Mouse (Mus musculus): ENCODE data around the gene Cox6b2.

- no peak for TF ChIP-seq CTCF (IDR thresholded peaks at IDR 0.05; ENCODE audit: borderline replicate concordance, insufficient read depth, low read depth, low read length)
- TF ChIP-seq POLR2A (IDR thresholded peaks at IDR 0.05; ENCODE audit: borderline replicate concordance, insufficient read depth, low read length) = no peak
These were observed 40.8 kb upstream of the Cox6b2 start for GRCm38 (mm10) chr7:4793674-4794073.

Data from cerebellum, adult 2 months (tissue).